Mouse (Mus musculus) limb, embryonic 11.5 days (tissue): ENCODE results near the gene Gm5089. TPM values are rescaled to one million over a fixed set of nuclear protein-coding genes. Genes with fewer than 3 reads are reported as not detected.
A peak's percentile ranks its signal among the peaks of the same experiment; 100 is the strongest.

Experiments used
- ATAC-seq: fragments of 200-750 bp; cut with Nextera tagmentation; 2 replicates; pipeline ENCODE4 v1.8.0; 2017; ENCODE audit warnings: low read depth; ENCODE audit not compliant: insufficient number of reproducible peaks, low FRiP score, low TSS enrichment
- DNase-seq: peaks from one replicate; pipeline ENCODE4 v3.0.0-alpha.2; 2015; ENCODE audit warnings: low spot score
- H3K27ac ChIP-seq: fragments of 300-500 bp; sonication (generic); replicated peaks from 2 replicates; pipeline ENCODE4 v1.5.1; 2014; ENCODE audit warnings: low read depth, mild to moderate bottlenecking, low read length
- H3K27me3 ChIP-seq: fragments of 300-500 bp; sonication (generic); 2 replicates; pipeline ENCODE4 v1.6.1; 2014; ENCODE audit warnings: mild to moderate bottlenecking, low read length, mixed read lengths; ENCODE audit not compliant: control insufficient read depth, insufficient read depth
- H3K36me3 ChIP-seq: fragments of 300-500 bp; sonication (generic); 2 replicates; pipeline ENCODE4 v1.6.1; 2014; ENCODE audit warnings: mild to moderate bottlenecking, low read length, moderate library complexity, mixed read lengths; ENCODE audit not compliant: control insufficient read depth, insufficient read depth
- H3K4me1 ChIP-seq: fragments of 300-500 bp; sonication (generic); 2 replicates; pipeline ENCODE4 v1.6.1; 2014; ENCODE audit warnings: low read length, mixed read lengths; ENCODE audit not compliant: control insufficient read depth, insufficient read depth
- H3K4me2 ChIP-seq: fragments of 300-500 bp; sonication (generic); 2 replicates; pipeline ENCODE4 v1.6.1; 2014; ENCODE audit warnings: low read depth, mild to moderate bottlenecking, moderate library complexity; ENCODE audit not compliant: severe bottlenecking
- H3K4me3 ChIP-seq: fragments of 300-500 bp; sonication (generic); 2 replicates; pipeline ENCODE4 v1.5.1; 2014; ENCODE audit warnings: low read depth, low read length
- H3K9ac ChIP-seq: fragments of 300-500 bp; sonication (generic); 2 replicates; pipeline ENCODE4 v1.6.1; 2014; ENCODE audit warnings: mild to moderate bottlenecking, low read length
- H3K9me3 ChIP-seq: fragments of 300-500 bp; sonication (generic); 2 replicates; pipeline ENCODE4 v1.6.1; 2016; ENCODE audit warnings: low read length; ENCODE audit not compliant: control insufficient read depth
- WGBS: fragments of 180-500 bp; shearing (Covaris S2); extraction: QIAGEN DNeasy Blood & Tissue Kit; methylation state at CpG from one replicate; pipeline ENCODE4 v1.1.7; 2014; 5-methylcytosine and 5-hydroxymethylcytosine counted together
- polyA plus RNA-seq: library from polyadenylated mRNA; unstranded; fragments of >200 nt; fragmentation: Nextera tagmentation; extraction: Ambion mirVana; gene quantifications from 2 replicates; pipeline ENCODE4 v1.2.1, GENCODE M21; 2014

Gene Gm5089
- polyA plus RNA-seq, 1 experiment from 2014 or later, result 0.24 TPM

GRCm38 (mm10) chr14:122481181-122481580 is 30.3 kb upstream of the Gm5089 start:
- no peak for ATAC-seq
- peak overlapping the region; percentile 50 for H3K4me2 ChIP-seq
- H3K4me1 ChIP-seq, result peaks cover 36% of the 10 kb centered on the region

GRCm38 (mm10) chr14:122480355-122480754 is 29.4 kb upstream of the Gm5089 start:
- Histone ChIP-seq H3K27me3 (peaks cover 38% of the 10 kb centered on the region), H3K9me3 (no peaks in the 10 kb centered on the region), H3K36me3 (no peaks in the 10 kb centered on the region), H3K4me1 (peaks cover 36% of the 10 kb centered on the region), H3K4me2 (peak overlapping the region; percentile 50), H3K9ac (peak overlapping the region; percentile 35; the same call in 1 of the 2 replicates), H3K27ac (peak overlapping the region; percentile 52), H3K4me3 (peak overlapping the region; percentile 77)
- peak; percentile 52 for DNase-seq
- 2% methylated on average over 2 of the region's 2 CpGs for WGBS
- ATAC-seq, result no peak

More at GRCm38 (mm10) chr14:122481181-122481580, 30.3 kb upstream of the Gm5089 start:
- under 1% methylated on average over 15 of the region's 15 CpGs for WGBS
- H3K9ac ChIP-seq, result peak overlapping the region; percentile 56
- H3K36me3 ChIP-seq, result no peaks in the 10 kb centered on the region
- peak overlapping the region; percentile 16 for H3K4me3 ChIP-seq
- DNase-seq, result peak; percentile 68
- peaks cover 40% of the 10 kb centered on the region for H3K27me3 ChIP-seq
- H3K27ac ChIP-seq, result peak overlapping the region; percentile 64
- no peaks in the 10 kb centered on the region for H3K9me3 ChIP-seq

- Histone ChIP-seq H3K27me3 (peaks cover 36% of the 10 kb centered on the region), H3K36me3 (no peaks in the 10 kb centered on the region), H3K27ac (no peak overlapping the region), H3K4me1 (peaks cover 30% of the 10 kb centered on the region), H3K4me3 (peak overlapping the region; percentile 77), H3K9me3 (no peaks in the 10 kb centered on the region), H3K4me2 (peak overlapping the region; percentile 75), H3K9ac (peak overlapping the region; percentile 60)
- WGBS, result 17% methylated on average over 17 of the region's 17 CpGs
- ATAC-seq (no peak), DNase-seq (peak; percentile 49)
Measured at GRCm38 (mm10) chr14:122479461-122480109, 28.7 kb upstream of the Gm5089 start.

GRCm38 (mm10) chr14:122478574-122479011 is 27.7 kb upstream of the Gm5089 start:
- Histone ChIP-seq H3K9me3 (no peaks in the 10 kb centered on the region), H3K4me2 (peak overlapping the region; percentile 75), H3K4me1 (peaks cover 26% of the 10 kb centered on the region), H3K36me3 (no peaks in the 10 kb centered on the region), H3K4me3 (peak overlapping the region; percentile 77), H3K27me3 (peaks cover 28% of the 10 kb centered on the region), H3K9ac (peak overlapping the region; percentile 97), H3K27ac (peak overlapping the region; percentile 81)
- ATAC-seq (no peak), DNase-seq (peak; percentile 74)
- under 1% methylated on average over 22 of the region's 22 CpGs for WGBS

- no peak for DNase-seq
Measured at GRCm38 (mm10) chr14:122477971-122478573, 27.2 kb upstream of the Gm5089 start.

GRCm38 (mm10) chr14:122477261-122477671 is 26.4 kb upstream of the Gm5089 start:
- Histone ChIP-seq H3K36me3 (no peaks in the 10 kb centered on the region), H3K4me2 (peak overlapping the region; percentile 75), H3K27me3 (peaks cover 24% of the 10 kb centered on the region), H3K9me3 (no peaks in the 10 kb centered on the region), H3K4me1 (peaks cover 21% of the 10 kb centered on the region), H3K9ac (peak overlapping the region; percentile 97), H3K27ac (peak overlapping the region; percentile 99), H3K4me3 (peak overlapping the region; percentile 77)
- WGBS, result under 1% methylated on average over 20 of the region's 20 CpGs
- ATAC-seq, result no peak
- DNase-seq, result peak; percentile 69

More at GRCm38 (mm10) chr14:122477971-122478573, 27.2 kb upstream of the Gm5089 start:
- no peak for ATAC-seq
- no peaks in the 10 kb centered on the region for H3K9me3 ChIP-seq
- peak overlapping the region; percentile 81 for H3K27ac ChIP-seq
- H3K4me2 ChIP-seq, result peak overlapping the region; percentile 75
- WGBS, result 2% methylated on average over 9 of the region's 9 CpGs
- H3K4me3 ChIP-seq, result peak overlapping the region; percentile 77
- H3K36me3 ChIP-seq, result no peaks in the 10 kb centered on the region
- H3K27me3 ChIP-seq, result peaks cover 28% of the 10 kb centered on the region
- peak overlapping the region; percentile 97 for H3K9ac ChIP-seq
- peaks cover 23% of the 10 kb centered on the region for H3K4me1 ChIP-seq

GRCm38 (mm10) chr14:122476822-122477215 is 25.9 kb upstream of the Gm5089 start:
- H3K4me1 ChIP-seq, result peaks cover 19% of the 10 kb centered on the region
- under 1% methylated on average over 18 of the region's 18 CpGs for WGBS
- H3K9me3 ChIP-seq, result no peaks in the 10 kb centered on the region
- H3K36me3 ChIP-seq, result no peaks in the 10 kb centered on the region
- peak overlapping the region; percentile 99 for H3K27ac ChIP-seq
- ATAC-seq (no peak), DNase-seq (no peak)
- peaks cover 19% of the 10 kb centered on the region for H3K27me3 ChIP-seq
- peak overlapping the region; percentile 77 for H3K4me3 ChIP-seq
- peak overlapping the region; percentile 97 for H3K9ac ChIP-seq
- H3K4me2 ChIP-seq, result peak overlapping the region; percentile 75

GRCm38 (mm10) chr14:122476041-122476821 is 25.3 kb upstream of the Gm5089 start:
- H3K9ac ChIP-seq, result peak overlapping the region; percentile 97
- H3K4me2 ChIP-seq, result peak overlapping the region; percentile 75
- peak overlapping the region; percentile 77 for H3K4me3 ChIP-seq
- under 1% methylated on average over 62 of the region's 62 CpGs for WGBS
- peak overlapping the region; percentile 99 for H3K27ac ChIP-seq
- no peaks in the 10 kb centered on the region for H3K9me3 ChIP-seq
- peaks cover 15% of the 10 kb centered on the region for H3K27me3 ChIP-seq
- peak; percentile 74 for DNase-seq
- ATAC-seq, result no peak
- H3K4me1 ChIP-seq, result peaks cover 14% of the 10 kb centered on the region
- no peaks in the 10 kb centered on the region for H3K36me3 ChIP-seq
